Mouse (Mus musculus): ENCODE results near the gene Dmrt2. TPM values are rescaled to one million over a fixed set of nuclear protein-coding genes. Genes with fewer than 3 reads are reported as not detected.

The Dmrt2 gene
- total RNA-seq, 4 experiments from 2014 or later, result 0.22 to 0.55 (median 0.31) TPM; not detected in 1

- no peak for DNase-seq (ENCODE audit: low spot score)
Measured at GRCm38 (mm10) chr19:25675866-25676440, 3.7 kb downstream of the Dmrt2 start.

- no peak for DNase-seq (ENCODE audit: low spot score)
Measured at GRCm38 (mm10) chr19:25698850-25699249, 26.6 kb downstream of the Dmrt2 start.

- DNase-seq (ENCODE audit: low spot score), result no peak
Measured at GRCm38 (mm10) chr19:25713382-25713781, 41.2 kb downstream of the Dmrt2 start.

- no peak for DNase-seq (ENCODE audit: low spot score)
Measured at GRCm38 (mm10) chr19:25714927-25715326, 42.7 kb downstream of the Dmrt2 start.

- DNase-seq (ENCODE audit: low spot score), result no peak
Measured at GRCm38 (mm10) chr19:25722616-25723015, 50.4 kb downstream of the Dmrt2 start.

Other genes starting within 250 kb of the Dmrt2 start
- not detected for gene Dmrt1, start 166.8 kb upstream of the Dmrt2 start, total RNA-seq (2022)
- not detected for gene Dmrt3, start 62.1 kb upstream of the Dmrt2 start, total RNA-seq (2022)

Measured in heart, adult 8-10 months (tissue).